Mouse (Mus musculus): Measurements from ENCODE around the gene Trappc2l.

DNA sequence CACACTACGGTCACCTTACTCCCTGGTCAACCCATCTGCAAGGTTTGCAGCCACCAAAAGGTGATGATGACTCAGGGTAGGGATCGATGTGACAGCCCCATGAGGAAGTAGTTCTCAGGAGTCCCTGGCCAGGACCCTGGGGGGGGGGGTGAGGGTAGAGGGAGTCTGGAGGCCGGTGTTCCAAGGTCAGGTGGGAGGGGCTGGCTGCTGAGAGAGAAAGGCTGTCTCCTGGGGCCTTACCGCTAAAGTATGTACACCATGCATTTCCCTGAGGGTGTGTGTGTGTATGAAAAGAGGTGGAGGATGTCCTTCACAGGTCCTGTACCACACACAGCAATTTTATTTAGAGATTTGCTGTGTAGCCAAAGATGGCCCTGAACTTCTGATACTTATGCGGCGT lies 41.2 kb downstream of the Trappc2l start:
- TF ChIP-seq CTCF (IDR thresholded peaks at IDR 0.05; ENCODE audit: low read depth, low read length) (no peak), POLR2A (IDR thresholded peaks at IDR 0.05; ENCODE audit: borderline replicate concordance, low read depth, low read length) (no peak)
